Mouse (Mus musculus) heart, adult 2 months (tissue): Measurements from ENCODE around the gene Fam214a.

Experiments used
- CTCF ChIP-seq: fragments of 200-600 bp; IDR thresholded peaks from 2 replicates; pipeline ENCODE4 v1.8.1; 2022; ENCODE audit warnings: antibody characterized with exemption, mild to moderate bottlenecking, moderate library complexity
- EP300 ChIP-seq: fragments of 200-500 bp; IDR thresholded peaks from 2 replicates; pipeline ENCODE4 v1.6.1; 2011; ENCODE audit warnings: low read depth, low read length, control low read depth; ENCODE audit not compliant: insufficient read depth
- POLR2A ChIP-seq: fragments of 200-500 bp; IDR thresholded peaks from 2 replicates; pipeline ENCODE4 v1.6.1; 2011; ENCODE audit warnings: mild to moderate bottlenecking, low read depth, low read length, control low read depth; ENCODE audit not compliant: insufficient read depth

DNA sequence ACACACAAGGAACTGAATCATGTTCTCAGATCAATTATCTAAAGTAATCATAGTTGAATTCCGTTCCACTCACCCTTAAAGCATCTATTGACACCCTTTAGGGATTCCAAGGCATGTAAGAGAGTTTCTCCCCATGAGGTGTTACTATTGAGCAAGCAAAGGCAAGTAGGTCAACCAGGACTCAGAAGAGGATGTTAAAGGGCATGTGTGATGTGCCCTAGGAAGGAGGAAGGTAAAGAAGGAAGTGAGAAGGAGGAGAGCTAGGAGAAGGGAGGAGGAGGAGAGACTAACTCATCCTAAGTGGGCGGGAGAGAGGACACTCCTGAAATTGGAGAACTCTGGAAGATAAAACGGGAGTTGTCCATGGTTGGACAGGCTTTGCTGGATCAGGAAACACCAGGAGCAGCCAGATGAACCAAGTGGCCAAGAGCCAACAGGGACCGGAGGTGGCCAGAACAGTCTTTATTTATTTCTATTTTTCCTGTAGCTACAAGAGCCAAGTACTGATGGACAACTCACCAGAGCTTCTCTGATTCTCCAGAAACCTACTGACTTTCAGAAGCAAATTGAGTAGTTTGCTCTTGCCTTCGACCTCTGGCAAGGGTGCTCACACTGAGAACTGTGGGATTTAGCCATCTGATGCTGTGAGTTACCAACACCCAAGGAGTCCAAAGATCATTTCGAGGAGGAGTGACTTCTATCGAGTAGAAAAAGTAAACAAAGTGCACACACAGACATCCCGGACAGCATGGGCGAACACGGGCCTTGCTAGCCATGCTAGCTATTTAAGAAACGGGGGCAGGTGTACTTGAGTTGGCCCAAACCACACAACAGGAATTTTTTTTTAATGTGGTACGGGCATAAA, 13.8 kb upstream of the Fam214a start:
- no peak for TF ChIP-seq CTCF
- no peak for TF ChIP-seq POLR2A
- no peak for TF ChIP-seq EP300
